Mouse (Mus musculus): ENCODE data around the gene Pik3c2b.

DNA sequence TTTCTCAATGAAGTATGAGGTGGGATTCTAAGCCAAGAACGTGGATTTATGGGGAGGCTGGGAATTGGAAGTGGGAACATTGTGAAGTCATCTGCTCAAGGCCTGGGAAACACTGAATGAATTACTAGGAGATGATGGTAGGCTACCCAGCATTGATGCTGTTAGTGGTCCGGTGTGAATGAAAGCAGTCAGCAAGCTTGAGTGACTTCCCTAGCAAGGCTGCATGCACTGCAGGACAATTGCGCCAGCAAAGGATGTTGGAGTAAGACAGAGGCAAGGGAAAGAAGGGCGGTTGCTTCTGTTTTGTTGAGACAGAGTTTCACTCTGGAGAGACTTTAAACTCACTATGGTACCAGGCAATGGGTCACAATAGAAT is 80.9 kb downstream of the Pik3c2b start:
- no peak for TF ChIP-seq CTCF (IDR thresholded peaks at IDR 0.05; ENCODE audit: borderline replicate concordance, insufficient read depth, low read depth, low read length)
- TF ChIP-seq POLR2A (IDR thresholded peaks at IDR 0.05; ENCODE audit: borderline replicate concordance, insufficient read depth, low read length), result no peak
